Mouse (Mus musculus) intestine, embryonic 15.5 days (tissue): Measurements from ENCODE around the gene Zfx. TPM values are rescaled to one million over a fixed set of nuclear protein-coding genes. Genes with fewer than 3 reads are reported as not detected.
A peak's percentile ranks its signal among the peaks of the same experiment; 100 is the strongest.

Source experiments
- ATAC-seq: fragments of 200-750 bp; cut with Nextera tagmentation; 2 replicates; pipeline ENCODE4 v1.8.0; 2017; ENCODE audit warnings: moderate TSS enrichment, moderate library complexity
- H3K27ac ChIP-seq: fragments of 300-500 bp; sonication (generic); 2 replicates; pipeline ENCODE4 v1.5.1; 2015; ENCODE audit warnings: mild to moderate bottlenecking, inconsistent platforms
- H3K27me3 ChIP-seq: fragments of 300-500 bp; sonication (generic); replicated peaks from 2 replicates; pipeline ENCODE4 v1.6.1; 2015; ENCODE audit warnings: inconsistent platforms
- H3K36me3 ChIP-seq: fragments of 300-500 bp; sonication (generic); 2 replicates; pipeline ENCODE4 v1.6.1; 2015; ENCODE audit warnings: inconsistent platforms
- H3K4me1 ChIP-seq: fragments of 300-500 bp; sonication (generic); replicated peaks from 2 replicates; pipeline ENCODE4 v1.6.1; 2015; ENCODE audit warnings: inconsistent platforms
- H3K4me2 ChIP-seq: fragments of 300-500 bp; sonication (generic); replicated peaks from 2 replicates; pipeline ENCODE4 v1.6.1; 2015; ENCODE audit warnings: mild to moderate bottlenecking, inconsistent platforms
- H3K4me3 ChIP-seq: fragments of 300-500 bp; sonication (generic); replicated peaks from 2 replicates; pipeline ENCODE4 v1.5.1; 2015; ENCODE audit warnings: inconsistent platforms
- H3K9ac ChIP-seq: fragments of 300-500 bp; sonication (generic); 2 replicates; pipeline ENCODE4 v1.6.1; 2015; ENCODE audit warnings: inconsistent platforms
- H3K9me3 ChIP-seq: fragments of 300-500 bp; sonication (generic); 2 replicates; pipeline ENCODE4 v1.6.1; 2016; ENCODE audit warnings: inconsistent platforms
- WGBS: fragments of 180-500 bp; shearing (Covaris S2); methylation state at CpG from one replicate; pipeline ENCODE4 v1.1.7; 2015; 5-methylcytosine and 5-hydroxymethylcytosine counted together
- polyA plus RNA-seq: library from polyadenylated mRNA; unstranded; fragments of >200 nt; fragmentation: Nextera tagmentation; extraction: Ambion mirVana; gene quantifications from 2 replicates; pipeline ENCODE4 v1.2.1, GENCODE M21; 2015

Zfx gene
- polyA plus RNA-seq, 1 experiment from 2014 or later = 27.2 TPM

- Histone ChIP-seq H3K9ac (peak overlapping the region; percentile 84), H3K4me3 (peak overlapping the region; percentile 61), H3K4me2 (peak overlapping the region; percentile 30), H3K27ac (peak overlapping the region; percentile 99), H3K27me3 (peaks cover 4% of the 10 kb centered on the region; the same call in 1 of the 2 replicates), H3K9me3 (no peaks in the 10 kb centered on the region), H3K4me1 (no peaks in the 10 kb centered on the region), H3K36me3 (no peaks in the 10 kb centered on the region)
- 10% methylated on average over 53 of the region's 53 CpGs for WGBS
- ATAC-seq = peak; percentile 69; the same call in 1 of the 2 replicates
Measured at GRCm38 (mm10) chrX:94122709-94123058, 818 bp downstream of the Zfx start.

- Histone ChIP-seq H3K4me1 (no peaks in the 10 kb centered on the region), H3K4me3 (peak overlapping the region; percentile 61), H3K9me3 (no peaks in the 10 kb centered on the region), H3K27ac (peak overlapping the region; percentile 99), H3K4me2 (peak overlapping the region; percentile 60), H3K9ac (peak overlapping the region; percentile 84), H3K27me3 (peaks cover 4% of the 10 kb centered on the region; the same call in 1 of the 2 replicates), H3K36me3 (no peaks in the 10 kb centered on the region)
- 24% methylated on average over 65 of the region's 65 CpGs for WGBS
- ATAC-seq = peak; percentile 92
Measured at GRCm38 (mm10) chrX:94121866-94122708, 1.4 kb downstream of the Zfx start.

DNA sequence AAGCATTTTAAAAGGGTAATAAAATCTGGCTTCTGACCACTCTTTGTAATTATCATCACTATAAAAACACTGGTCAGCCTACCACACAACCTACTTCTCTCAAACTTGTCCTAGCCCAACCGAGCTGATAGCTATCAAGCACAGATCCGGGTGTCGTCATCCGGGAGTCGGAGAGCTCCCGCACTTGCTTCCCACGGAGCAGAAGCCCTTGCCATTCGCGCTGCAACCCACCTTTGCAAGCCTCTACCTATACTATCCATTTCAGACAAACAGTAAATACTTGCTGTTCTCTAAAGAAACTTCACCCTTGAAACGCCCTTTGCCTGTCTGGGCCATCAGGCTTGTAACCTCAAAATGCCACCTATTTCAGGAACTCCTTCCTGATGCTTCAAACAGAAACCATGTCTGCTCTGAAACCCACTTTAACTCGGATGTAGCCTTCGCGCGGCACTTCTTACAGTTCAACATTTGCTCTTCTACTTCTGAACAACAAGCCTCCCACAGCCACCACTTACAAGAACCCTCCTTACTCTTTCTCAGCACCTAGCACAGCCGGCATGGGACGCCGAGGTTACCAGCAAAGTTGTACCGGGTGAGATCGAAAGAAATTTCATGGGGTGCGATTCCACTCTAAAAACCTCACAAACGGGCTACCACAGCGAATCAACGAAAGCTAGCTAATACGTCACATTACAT lies 2.2 kb downstream of the Zfx start:
- peaks cover 4% of the 10 kb centered on the region; the same call in 1 of the 2 replicates for H3K27me3 ChIP-seq
- H3K36me3 ChIP-seq = no peaks in the 10 kb centered on the region
- H3K9me3 ChIP-seq = no peaks in the 10 kb centered on the region
- H3K4me2 ChIP-seq = peak overlapping the region; percentile 60
- H3K4me1 ChIP-seq = no peaks in the 10 kb centered on the region
- H3K27ac ChIP-seq = peak overlapping the region; percentile 99; the same call in 1 of the 2 replicates
- H3K4me3 ChIP-seq = peak overlapping the region; percentile 61
- no peak for ATAC-seq
- peak overlapping the region; percentile 84 for H3K9ac ChIP-seq
- 20% methylated on average over 24 of the region's 24 CpGs for WGBS

DNA sequence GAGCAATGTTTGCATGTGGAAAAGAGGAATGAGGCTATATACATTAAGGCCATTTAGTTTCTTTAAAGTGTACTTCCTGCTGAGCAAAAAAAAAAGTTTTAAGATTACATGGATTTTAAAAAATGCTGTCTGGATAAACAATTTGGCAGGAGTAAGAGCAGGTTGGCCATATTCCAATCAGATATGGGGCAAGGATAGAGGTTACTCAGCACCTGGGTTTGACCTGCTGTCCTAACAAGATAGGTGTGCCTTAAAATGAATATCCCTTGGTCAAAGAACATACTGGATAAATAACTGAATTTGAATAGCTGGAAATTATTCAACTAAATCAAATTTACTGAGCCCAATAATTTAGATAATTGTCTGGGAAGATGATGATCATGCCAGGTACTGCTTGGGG lies 5.2 kb downstream of the Zfx start:
- Histone ChIP-seq H3K9ac (no peak overlapping the region), H3K27ac (no peak overlapping the region), H3K36me3 (no peaks in the 10 kb centered on the region), H3K4me3 (no peak overlapping the region), H3K9me3 (no peaks in the 10 kb centered on the region), H3K27me3 (peaks cover 4% of the 10 kb centered on the region; the same call in 1 of the 2 replicates), H3K4me2 (no peak overlapping the region), H3K4me1 (no peaks in the 10 kb centered on the region)
- ATAC-seq = no peak

- H3K9ac ChIP-seq = no peak overlapping the region
- no peaks in the 10 kb centered on the region for H3K9me3 ChIP-seq
- H3K4me3 ChIP-seq = no peak overlapping the region
- no peak overlapping the region for H3K27ac ChIP-seq
- no peaks in the 10 kb centered on the region for H3K4me1 ChIP-seq
- ATAC-seq = no peak
- no peak overlapping the region for H3K4me2 ChIP-seq
- WGBS = 76% methylated on average over 6 of the region's 6 CpGs
- H3K27me3 ChIP-seq = no peaks in the 10 kb centered on the region
- no peaks in the 10 kb centered on the region for H3K36me3 ChIP-seq
Measured at GRCm38 (mm10) chrX:94115882-94116281, 7.6 kb downstream of the Zfx start.

DNA sequence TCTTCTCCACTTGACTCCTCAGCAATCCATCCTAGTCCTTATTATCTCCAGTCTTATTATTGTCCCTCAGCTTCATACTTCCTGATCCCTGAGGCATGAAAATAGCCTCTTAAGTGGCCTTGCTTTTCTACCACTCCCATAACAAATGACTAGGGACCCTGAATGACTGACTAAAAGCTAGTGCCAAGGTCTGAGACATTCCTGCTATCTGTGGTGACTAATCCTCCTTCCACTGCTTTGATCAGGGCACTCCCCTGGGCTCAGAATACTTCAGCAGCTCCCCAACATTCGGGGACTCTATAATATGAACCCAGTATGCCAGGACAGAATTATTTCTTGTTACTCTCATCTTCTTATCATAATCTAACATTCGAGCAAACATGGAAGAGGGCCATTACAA lies 17.5 kb downstream of the Zfx start:
- Histone ChIP-seq H3K4me1 (no peaks in the 10 kb centered on the region), H3K9ac (no peak overlapping the region), H3K9me3 (no peaks in the 10 kb centered on the region), H3K36me3 (no peaks in the 10 kb centered on the region), H3K4me3 (no peak overlapping the region), H3K27ac (no peak overlapping the region), H3K27me3 (no peaks in the 10 kb centered on the region), H3K4me2 (no peak overlapping the region)
- no peak for ATAC-seq
- WGBS = 68% methylated on average over 2 of the region's 2 CpGs

- no peaks in the 10 kb centered on the region for H3K9me3 ChIP-seq
- no peaks in the 10 kb centered on the region for H3K4me1 ChIP-seq
- no peak overlapping the region for H3K4me2 ChIP-seq
- no peak overlapping the region for H3K4me3 ChIP-seq
- no peak overlapping the region for H3K9ac ChIP-seq
- no peaks in the 10 kb centered on the region for H3K36me3 ChIP-seq
- ATAC-seq = no peak
- H3K27me3 ChIP-seq = no peaks in the 10 kb centered on the region
- H3K27ac ChIP-seq = no peak overlapping the region
Measured at GRCm38 (mm10) chrX:94102938-94103337, 20.6 kb downstream of the Zfx start.

DNA sequence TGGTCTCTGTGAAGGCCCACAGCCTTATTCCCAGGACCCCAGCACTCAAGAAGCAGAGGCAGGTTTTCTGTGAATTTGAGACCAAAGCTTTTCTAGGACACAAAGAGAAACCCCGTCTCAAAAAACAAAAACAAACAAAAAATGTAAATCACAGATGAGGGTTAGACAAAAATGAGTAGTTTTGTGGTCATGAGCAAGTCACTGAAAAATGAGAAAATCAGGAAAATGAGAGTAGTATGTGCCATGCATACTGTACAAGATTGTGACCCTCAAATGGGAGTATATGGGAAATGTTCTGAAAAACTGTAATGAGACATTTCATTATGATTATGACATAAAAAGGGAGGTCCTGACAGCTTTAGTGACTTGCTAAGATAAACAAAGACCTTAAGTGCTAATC lies 22.9 kb downstream of the Zfx start:
- no peak overlapping the region for H3K9ac ChIP-seq
- H3K4me1 ChIP-seq = no peaks in the 10 kb centered on the region
- H3K9me3 ChIP-seq = no peaks in the 10 kb centered on the region
- no peak overlapping the region for H3K27ac ChIP-seq
- no peaks in the 10 kb centered on the region for H3K36me3 ChIP-seq
- no peaks in the 10 kb centered on the region for H3K27me3 ChIP-seq
- ATAC-seq = no peak
- 88% methylated on average over 1 of the region's 1 CpGs for WGBS
- no peak overlapping the region for H3K4me2 ChIP-seq
- H3K4me3 ChIP-seq = no peak overlapping the region

GRCm38 (mm10) chrX:94091001-94091400 lies 32.5 kb downstream of the Zfx start:
- Histone ChIP-seq H3K4me3 (no peak overlapping the region), H3K9me3 (no peaks in the 10 kb centered on the region), H3K36me3 (no peaks in the 10 kb centered on the region), H3K9ac (no peak overlapping the region), H3K4me1 (no peaks in the 10 kb centered on the region), H3K4me2 (no peak overlapping the region), H3K27me3 (no peaks in the 10 kb centered on the region), H3K27ac (no peak overlapping the region)
- WGBS = 80% methylated on average over 2 of the region's 2 CpGs
- no peak for ATAC-seq

DNA sequence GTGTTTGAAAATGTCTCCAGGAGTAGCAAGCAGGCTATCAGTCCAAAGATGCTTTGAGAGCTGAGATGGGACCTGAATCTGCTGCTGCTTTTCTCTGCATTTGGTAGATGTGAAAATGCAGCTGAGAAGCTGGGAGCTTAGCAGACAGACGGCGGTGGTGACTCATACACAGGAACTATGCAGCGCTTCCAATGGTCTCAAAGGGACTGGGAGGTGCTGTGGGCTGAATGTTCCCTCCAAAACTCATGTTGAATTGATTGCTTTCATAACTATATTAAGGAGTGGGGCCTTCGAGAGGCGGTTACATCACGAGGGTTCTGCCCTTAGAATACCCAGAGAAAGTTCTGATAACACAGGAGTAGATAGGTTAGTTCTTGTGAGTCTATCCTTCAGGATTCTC lies 62.3 kb downstream of the Zfx start:
- Histone ChIP-seq H3K9me3 (no peaks in the 10 kb centered on the region), H3K4me2 (no peak overlapping the region), H3K36me3 (no peaks in the 10 kb centered on the region), H3K27ac (no peak overlapping the region), H3K4me1 (no peaks in the 10 kb centered on the region), H3K27me3 (peaks cover 6% of the 10 kb centered on the region; the same call in 1 of the 2 replicates), H3K4me3 (no peak overlapping the region), H3K9ac (no peak overlapping the region)
- 36% methylated on average over 6 of the region's 6 CpGs for WGBS
- ATAC-seq = no peak

DNA sequence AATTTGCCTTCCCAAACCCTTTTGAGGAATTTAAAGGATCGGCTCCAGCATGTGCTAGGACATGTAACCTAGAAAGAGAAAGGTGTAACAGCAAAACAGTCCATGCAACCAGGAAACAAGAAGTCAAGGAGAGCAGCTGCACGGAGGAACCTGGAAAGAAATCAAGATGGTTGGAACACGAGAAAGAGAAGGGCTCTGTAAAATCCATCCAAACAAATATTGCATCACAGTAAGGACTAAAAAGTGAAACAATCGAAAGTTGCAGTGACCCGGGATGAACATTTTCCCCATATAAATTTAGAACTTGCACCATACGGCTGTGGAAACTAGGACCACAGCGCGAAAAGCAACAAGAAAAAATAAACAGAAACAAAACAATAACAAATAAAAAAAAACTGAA lies 62.8 kb downstream of the Zfx start:
- no peaks in the 10 kb centered on the region for H3K4me1 ChIP-seq
- H3K36me3 ChIP-seq = no peaks in the 10 kb centered on the region
- H3K4me2 ChIP-seq = no peak overlapping the region
- ATAC-seq = no peak
- H3K9me3 ChIP-seq = no peaks in the 10 kb centered on the region
- 66% methylated on average over 8 of the region's 8 CpGs for WGBS
- peaks cover 6% of the 10 kb centered on the region; the same call in 1 of the 2 replicates for H3K27me3 ChIP-seq
- no peak overlapping the region for H3K4me3 ChIP-seq
- no peak overlapping the region for H3K9ac ChIP-seq
- no peak overlapping the region for H3K27ac ChIP-seq

- Histone ChIP-seq H3K27ac (no peak overlapping the region), H3K9me3 (no peaks in the 10 kb centered on the region), H3K4me3 (no peak overlapping the region), H3K27me3 (0 out of 2 replicates have a peak, but pooled peaks cover 2% of the 10 kb centered on the region), H3K9ac (no peak overlapping the region), H3K36me3 (no peaks in the 10 kb centered on the region), H3K4me2 (no peak overlapping the region), H3K4me1 (no peaks in the 10 kb centered on the region)
- no peak for ATAC-seq
- WGBS = 41% methylated on average over 6 of the region's 6 CpGs
Measured at GRCm38 (mm10) chrX:94058748-94059147, 64.8 kb downstream of the Zfx start.
